Mouse (Mus musculus): ENCODE measurements around the gene Epha10. TPM values are rescaled to one million over a fixed set of nuclear protein-coding genes. Genes with fewer than 3 reads are reported as not detected.
A peak's percentile ranks its signal among the peaks of the same experiment; 100 is the strongest.

The Epha10 gene
- 49.8 and 50.9 TPM in 2 replicates for polyA plus RNA-seq (2012; rRNA removed)

- DNase-seq (ENCODE audit: extremely low spot score in 1 of 2, low spot score in 1 of 2) = no peak
Observed at GRCm38 (mm10) chr4:124880599-124880998, at the start of gene Epha10. Gene Epha10 (plus strand): TSS chr4:124880899.

GRCm38 (mm10) chr4:124832796-124833195 is 47.9 kb upstream of the Epha10 start:
- no peak for DNase-seq (ENCODE audit: extremely low spot score in 1 of 2, low spot score in 1 of 2)

- DNase-seq (ENCODE audit: extremely low spot score in 1 of 2, low spot score in 1 of 2) = no peak
Observed at GRCm38 (mm10) chr4:124838035-124838700, 42.5 kb upstream of the Epha10 start.

- no peak for DNase-seq (ENCODE audit: extremely low spot score in 1 of 2, low spot score in 1 of 2)
Observed at GRCm38 (mm10) chr4:124840998-124841397, 39.7 kb upstream of the Epha10 start.

GRCm38 (mm10) chr4:124843493-124843892 is 37.2 kb upstream of the Epha10 start:
- DNase-seq (ENCODE audit: extremely low spot score in 1 of 2, low spot score in 1 of 2) = peak in 1 of 2 experiments; percentile 39

GRCm38 (mm10) chr4:124847573-124847972 is 33.1 kb upstream of the Epha10 start:
- peak; percentile 69 to 93 for DNase-seq (ENCODE audit: extremely low spot score in 1 of 2, low spot score in 1 of 2)

- DNase-seq (ENCODE audit: extremely low spot score in 1 of 2, low spot score in 1 of 2) = peak; percentile 71 to 80
Observed at GRCm38 (mm10) chr4:124849631-124850260, 31.0 kb upstream of the Epha10 start.

GRCm38 (mm10) chr4:124850261-124850913 is 30.3 kb upstream of the Epha10 start, which contains the start of gene Yrdc:
Gene Yrdc (plus strand): TSS chr4:124850679.
- peak; percentile 80 to 93 for DNase-seq (ENCODE audit: extremely low spot score in 1 of 2, low spot score in 1 of 2)

GRCm38 (mm10) chr4:124850933-124851658 is 29.6 kb upstream of the Epha10 start, which contains the start of gene 1110065P20Rik:
Gene 1110065P20Rik (minus strand): TSS chr4:124851196.
- peak; percentile 35 to 74 for DNase-seq (ENCODE audit: extremely low spot score in 1 of 2, low spot score in 1 of 2)

GRCm38 (mm10) chr4:124856294-124856693 is 24.4 kb upstream of the Epha10 start:
- DNase-seq (ENCODE audit: extremely low spot score in 1 of 2, low spot score in 1 of 2) = no peak

- DNase-seq (ENCODE audit: extremely low spot score in 1 of 2, low spot score in 1 of 2) = no peak
Observed at GRCm38 (mm10) chr4:124858370-124858769, 22.3 kb upstream of the Epha10 start.

GRCm38 (mm10) chr4:124860446-124860845 is 20.3 kb upstream of the Epha10 start:
- DNase-seq (ENCODE audit: extremely low spot score in 1 of 2, low spot score in 1 of 2) = no peak

- DNase-seq (ENCODE audit: extremely low spot score in 1 of 2, low spot score in 1 of 2) = no peak
Observed at GRCm38 (mm10) chr4:124861283-124862188, 19.2 kb upstream of the Epha10 start, which contains the start of gene Maneal. Gene Maneal (minus strand): TSS chr4:124862171.

GRCm38 (mm10) chr4:124872719-124873118 is 8.0 kb upstream of the Epha10 start:
- DNase-seq (ENCODE audit: extremely low spot score in 1 of 2, low spot score in 1 of 2) = no peak

- DNase-seq (ENCODE audit: extremely low spot score in 1 of 2, low spot score in 1 of 2) = peak; percentile 72 to 86
Observed at GRCm38 (mm10) chr4:124881341-124881908, 726 bp downstream of the Epha10 start.

- DNase-seq (ENCODE audit: extremely low spot score in 1 of 2, low spot score in 1 of 2) = no peak
Observed at GRCm38 (mm10) chr4:124882151-124882729, 1.5 kb downstream of the Epha10 start.

GRCm38 (mm10) chr4:124888702-124889101 is 8.0 kb downstream of the Epha10 start:
- peak; percentile 33 to 67 for DNase-seq (ENCODE audit: extremely low spot score in 1 of 2, low spot score in 1 of 2)

- DNase-seq (ENCODE audit: extremely low spot score in 1 of 2, low spot score in 1 of 2) = no peak
Observed at GRCm38 (mm10) chr4:124889935-124890334, 9.2 kb downstream of the Epha10 start.

- DNase-seq (ENCODE audit: extremely low spot score in 1 of 2, low spot score in 1 of 2) = no peak
Observed at GRCm38 (mm10) chr4:124890831-124891230, 10.1 kb downstream of the Epha10 start.
